Mouse (Mus musculus): ENCODE measurements around the gene Pdhb.

Gene Pdhb

DNA sequence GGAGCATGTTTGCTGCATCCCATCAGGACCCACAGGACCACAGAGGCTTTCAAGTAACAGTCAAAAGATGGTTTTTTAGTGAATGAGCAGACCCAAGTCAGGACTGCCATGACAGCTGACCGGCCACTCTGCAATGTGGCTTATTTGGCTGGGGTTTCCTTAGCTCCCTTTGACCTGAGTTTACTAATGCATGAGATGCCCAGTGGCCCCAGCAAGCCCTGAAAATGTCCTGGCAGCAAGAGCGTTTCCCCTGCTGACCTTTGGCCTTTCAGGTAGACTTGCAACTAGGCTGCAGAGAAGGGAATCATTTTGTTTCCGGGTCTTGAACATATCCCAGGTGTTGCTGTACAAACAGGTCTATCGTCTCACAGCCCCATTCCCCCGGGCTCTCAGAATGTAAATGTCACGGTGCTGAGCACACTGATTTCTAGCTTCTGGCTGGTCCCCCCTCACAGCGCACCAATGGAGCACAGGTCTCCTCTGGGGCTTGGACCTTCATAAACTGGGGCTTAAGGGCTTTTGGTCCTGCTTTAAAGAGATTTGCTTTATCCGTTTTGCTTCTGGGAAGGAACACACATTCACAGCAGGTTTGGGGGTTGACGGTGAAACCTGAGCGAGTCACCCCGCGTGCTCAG is 18.6 kb upstream of the Pdhb start:
- in situ Hi-C loops (cut with MboI, MseI), result no loop called here

DNA sequence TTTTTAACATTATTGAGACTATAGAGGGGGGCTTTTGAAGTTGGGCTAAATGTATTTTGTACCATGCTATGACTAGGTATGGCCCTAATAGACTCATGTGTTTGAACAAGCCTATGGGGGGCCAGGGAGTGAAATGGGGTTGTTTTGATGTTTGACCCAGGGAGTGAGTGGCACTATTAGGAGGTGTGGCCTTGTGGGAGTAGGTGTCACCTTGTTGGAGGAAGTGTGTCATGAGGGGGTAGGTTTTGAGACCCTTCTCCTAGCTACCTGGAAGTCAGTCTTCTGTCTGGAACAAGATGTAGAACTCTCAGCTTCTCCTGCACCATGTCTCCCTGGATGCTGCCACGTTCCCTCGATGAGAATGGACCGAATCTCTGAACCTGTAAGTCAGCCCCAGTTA is 17.7 kb upstream of the Pdhb start:
- in situ Hi-C loops (cut with MboI, MseI), result no loop called here

DNA sequence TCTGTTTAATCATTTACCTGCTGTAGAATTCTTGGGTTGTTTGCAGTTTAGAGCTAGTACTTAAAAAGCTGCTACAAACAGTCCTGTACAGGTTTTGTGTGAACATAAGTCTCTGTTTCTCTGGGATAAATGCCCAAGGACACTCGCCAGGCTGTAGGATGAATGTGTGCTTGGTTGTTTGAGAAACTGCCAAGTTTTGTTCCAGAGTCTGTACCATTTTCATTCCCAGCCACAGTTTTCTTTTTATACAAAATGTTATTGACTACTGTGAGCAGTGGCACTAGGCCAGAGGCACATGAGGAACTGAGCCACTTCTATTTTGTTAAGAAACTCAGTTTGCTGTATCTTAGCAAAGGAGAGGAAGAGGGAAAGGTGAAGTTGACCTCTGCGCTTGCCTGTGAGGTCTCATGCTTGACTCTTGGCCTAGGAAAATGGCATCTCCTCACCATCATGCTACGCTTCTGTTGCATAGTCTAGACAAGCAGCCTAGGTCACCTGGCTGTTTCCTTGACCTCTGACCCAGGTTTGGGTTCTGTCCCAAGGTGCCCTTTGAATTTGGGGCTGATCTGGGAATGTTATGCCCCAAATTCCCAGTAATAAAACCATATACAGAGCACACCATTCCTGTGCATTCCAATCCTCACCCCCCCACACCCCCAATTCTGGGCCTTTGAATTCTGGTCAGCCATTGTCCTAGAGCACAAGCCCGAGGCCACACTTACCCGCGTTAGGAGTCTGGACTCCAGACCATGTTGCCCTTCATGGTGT is 13.6 kb upstream of the Pdhb start:
- in situ Hi-C loops (cut with MboI, MseI), result no loop called here

DNA sequence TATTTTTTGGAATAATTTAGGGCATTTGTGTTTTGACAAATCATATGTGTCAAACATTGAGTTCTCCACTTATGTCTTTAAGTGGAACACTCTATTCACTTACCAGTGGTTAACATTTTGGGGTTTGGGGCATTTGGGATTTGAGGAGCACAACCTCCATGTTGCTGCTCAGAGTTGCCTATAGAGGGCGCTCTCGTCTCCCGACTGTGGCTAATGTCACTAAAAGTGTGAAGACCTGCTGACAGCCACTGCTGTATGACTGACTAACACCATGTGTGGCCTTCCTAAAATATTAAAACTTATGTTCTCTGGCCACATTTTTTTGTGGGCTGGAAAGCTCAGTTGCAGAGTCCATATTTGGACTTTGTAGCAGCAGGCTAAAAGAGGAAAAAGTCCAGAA is 10.5 kb upstream of the Pdhb start:
- in situ Hi-C loops (cut with MboI, MseI), result no loop called here

DNA sequence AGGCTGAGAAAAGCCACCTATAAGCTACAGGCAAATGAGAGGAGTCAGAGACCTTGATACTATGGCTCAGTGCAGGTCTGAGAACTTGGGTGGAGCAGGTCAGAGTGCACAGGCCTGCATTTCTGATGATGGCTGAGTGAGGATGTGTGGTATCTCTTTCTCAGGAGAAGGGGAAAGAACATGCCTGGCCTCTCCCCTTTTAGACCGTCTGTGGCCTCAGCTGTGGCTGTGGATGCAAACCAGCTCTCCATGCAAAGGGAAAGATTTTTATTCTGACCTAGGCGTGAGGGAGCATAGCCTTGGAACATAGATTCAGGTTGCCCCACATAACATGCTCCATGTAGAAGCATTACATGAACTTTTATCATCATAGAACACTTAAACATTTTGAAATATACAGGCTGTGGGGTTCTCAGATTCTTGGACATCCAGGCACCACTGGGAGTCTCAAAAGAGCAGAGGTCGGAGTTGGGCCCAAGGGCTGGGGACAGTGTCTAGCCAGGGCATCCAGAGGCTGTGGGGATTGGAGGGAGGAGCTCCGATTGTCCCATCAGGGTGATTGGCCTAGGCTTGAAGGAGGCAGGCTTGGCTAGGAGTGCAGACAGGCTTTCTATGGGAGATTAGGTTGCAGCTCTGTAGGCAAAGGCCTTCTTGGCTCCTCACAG is 7.7 kb upstream of the Pdhb start:
- in situ Hi-C loops (cut with MboI, MseI), result no loop called here

DNA sequence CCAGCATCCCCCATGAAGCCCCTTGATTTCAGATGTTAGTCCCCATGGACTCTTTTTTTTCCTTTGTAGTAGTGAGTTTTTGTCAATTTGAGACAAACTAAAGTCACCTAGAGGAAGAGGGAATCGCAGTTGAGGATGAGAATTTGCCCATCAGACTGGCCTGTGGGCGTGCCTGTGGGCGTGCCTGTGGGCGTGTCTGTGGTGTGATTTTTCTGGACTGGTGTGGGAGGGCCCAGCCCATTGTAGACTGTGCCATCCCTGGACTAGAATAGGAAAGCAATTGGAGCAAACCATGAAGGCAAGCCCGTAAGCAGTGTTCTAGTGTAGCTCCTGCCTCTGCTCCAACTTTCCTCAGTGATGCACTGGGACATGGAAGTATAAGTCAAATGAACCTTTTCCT is 3.4 kb upstream of the Pdhb start:
- in situ Hi-C loops (cut with MboI, MseI), result no loop called here

DNA sequence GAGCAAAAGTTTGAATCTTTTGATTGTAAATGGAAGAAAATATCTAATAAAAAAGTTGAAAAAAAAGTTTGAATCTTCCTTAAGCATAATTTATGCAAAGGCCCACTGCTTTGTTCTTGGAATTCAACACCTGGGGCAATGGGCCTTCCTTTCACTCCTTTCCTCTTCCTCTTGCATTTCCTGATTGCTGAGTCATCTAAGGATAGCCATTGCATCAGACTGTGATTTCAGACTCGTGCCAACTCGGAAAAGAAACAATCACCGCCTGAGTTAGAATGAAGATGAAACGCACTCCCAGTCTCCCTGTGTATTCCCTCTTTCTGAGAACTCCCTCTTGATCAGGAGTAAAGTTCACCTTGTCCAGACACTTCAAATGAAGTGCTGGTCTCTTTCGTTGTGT is 1.8 kb upstream of the Pdhb start:
- in situ Hi-C loops (cut with MboI, MseI), result loop anchor here (5.0 kb wide), 1 partner anchor 77 kb away; the partner anchor contains the start of gene Pxk

DNA sequence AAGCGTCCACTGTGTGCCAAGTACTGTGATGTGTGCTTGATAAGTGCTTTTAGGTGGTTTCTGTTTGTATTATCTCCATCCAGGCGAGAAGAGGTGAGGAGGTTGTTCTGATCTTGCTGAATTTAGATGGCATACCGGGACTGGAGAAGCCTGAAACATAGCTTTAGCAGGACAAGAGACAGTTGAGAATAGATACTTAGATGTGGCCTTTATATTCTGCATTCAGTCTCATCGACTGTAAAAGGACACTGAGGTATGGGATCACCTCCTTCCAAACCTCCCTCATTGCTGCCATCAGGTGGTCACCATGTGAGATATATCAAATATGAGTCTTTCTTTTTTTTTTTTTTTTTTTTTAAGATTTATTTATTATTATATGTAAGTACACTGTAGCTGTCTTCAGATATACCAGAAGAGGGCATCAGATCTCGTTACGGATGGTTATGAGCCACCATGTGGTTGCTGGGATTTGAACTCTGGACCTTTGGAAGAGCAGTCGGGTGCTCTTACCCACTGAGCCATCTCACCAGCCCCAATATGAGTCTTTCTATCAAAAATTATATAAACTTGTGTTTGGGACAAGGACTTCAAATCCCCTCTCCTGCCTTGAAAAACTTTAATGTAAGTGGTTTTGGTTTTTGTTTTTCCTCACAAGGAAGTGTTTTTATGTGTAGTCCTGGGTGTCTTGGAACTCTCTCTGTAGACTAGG is 871 bp upstream of the Pdhb start:
- in situ Hi-C loops (cut with MboI, MseI), result loop anchor here (5.0 kb wide), 1 partner anchor 76 kb away; the partner anchor contains the start of gene Pxk

DNA sequence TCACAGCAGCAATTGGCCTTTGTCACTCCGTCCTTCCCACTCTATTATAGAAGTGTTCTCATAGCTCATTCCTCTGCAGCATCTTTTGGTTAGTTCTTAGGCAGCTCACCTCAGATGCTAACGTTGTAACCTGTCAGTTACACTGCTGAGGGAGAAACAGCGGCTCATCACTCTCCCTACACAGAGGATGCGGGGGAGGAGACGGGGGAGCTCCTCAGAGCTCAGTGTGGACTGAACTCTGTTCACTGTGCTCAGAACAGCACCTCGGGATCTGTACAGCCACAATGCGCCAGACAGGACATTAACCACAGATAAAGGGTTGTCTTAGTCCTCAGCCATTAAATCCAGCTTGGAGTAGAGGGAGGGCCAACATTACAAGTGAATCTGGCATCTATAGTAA is 8.4 kb downstream of the Pdhb start:
- in situ Hi-C loops (cut with MboI, MseI), result no loop called here

DNA sequence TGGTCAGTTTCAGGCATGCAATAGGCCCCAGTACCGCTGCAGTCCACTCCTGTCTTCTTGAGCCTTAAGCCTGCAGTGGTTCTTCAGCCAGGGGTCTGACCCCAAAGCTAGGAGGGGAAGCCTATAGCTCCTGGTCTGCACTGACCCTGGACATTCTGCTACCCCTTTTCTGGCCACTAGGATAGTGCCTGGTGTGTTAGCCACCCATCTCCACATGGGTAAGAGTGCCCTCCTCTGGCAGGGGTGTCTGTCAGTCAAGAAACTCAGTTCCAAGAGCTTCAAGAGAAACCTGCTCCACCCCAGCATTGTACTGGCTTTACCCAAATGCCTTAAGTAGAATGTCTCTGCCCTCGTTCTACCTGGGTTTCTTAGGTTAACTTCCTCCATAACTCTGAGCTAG is 11.0 kb downstream of the Pdhb start:
- in situ Hi-C loops (cut with MboI, MseI), result no loop called here

DNA sequence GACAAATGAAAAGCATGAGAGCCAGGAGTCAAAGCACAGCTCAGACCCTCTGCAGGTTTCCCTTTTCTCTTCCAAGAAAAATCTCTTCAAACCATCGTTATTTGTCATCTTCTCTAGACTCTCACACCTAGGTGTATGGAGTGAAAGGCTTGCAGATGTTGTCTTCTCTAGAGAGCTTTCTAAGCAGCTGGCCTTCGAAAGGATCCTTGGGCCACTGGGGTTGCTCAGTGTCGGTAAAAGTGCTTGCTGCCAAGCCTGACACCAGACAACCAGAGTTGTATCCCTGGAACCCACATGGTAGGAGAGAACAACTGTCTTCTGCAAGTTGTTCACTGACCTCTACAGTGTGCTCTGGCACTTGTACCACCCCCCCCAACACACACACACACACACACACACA is 13.7 kb downstream of the Pdhb start:
- in situ Hi-C loops (cut with MboI, MseI), result no loop called here

DNA sequence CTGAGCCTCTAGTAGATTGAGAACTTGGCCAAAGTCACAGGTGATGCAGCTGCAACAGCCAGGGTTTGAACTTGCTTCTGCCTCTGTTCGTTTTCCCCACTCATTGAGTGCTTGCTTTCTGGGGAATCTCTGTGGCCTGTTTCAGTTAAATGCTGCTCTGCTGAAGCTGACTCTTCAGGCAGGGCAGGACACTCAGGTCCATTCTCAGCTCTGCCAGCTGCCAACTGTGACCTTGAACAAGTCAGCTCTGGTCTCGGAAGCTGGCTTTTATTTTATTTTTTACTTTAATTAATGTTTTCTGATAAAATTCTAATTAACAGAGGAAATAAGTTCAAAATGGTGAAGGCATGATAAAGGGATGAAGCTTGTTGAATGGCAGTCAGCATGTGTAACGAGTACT is 14.1 kb downstream of the Pdhb start:
- in situ Hi-C loops (cut with MboI, MseI), result no loop called here

DNA sequence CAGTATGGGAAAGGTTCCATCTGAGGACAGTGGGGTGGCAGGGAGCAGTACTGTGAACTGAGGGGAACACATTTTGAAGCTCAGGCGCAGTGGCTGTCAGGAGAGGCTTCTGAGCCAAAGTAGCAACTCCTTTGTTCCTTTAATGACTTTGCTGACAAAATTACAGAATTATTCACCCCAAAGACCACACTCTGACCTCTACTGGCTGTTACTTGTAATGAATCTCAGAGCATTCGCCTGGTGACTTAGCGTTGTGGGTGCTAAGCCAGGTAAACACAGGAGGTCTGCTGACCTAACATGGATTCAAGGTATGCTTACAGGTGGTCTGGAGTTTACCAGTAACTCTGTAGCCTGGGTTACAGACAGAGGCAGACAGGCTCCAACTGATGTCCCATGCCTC is 15.9 kb downstream of the Pdhb start:
- in situ Hi-C loops (cut with MboI, MseI), result no loop called here

DNA sequence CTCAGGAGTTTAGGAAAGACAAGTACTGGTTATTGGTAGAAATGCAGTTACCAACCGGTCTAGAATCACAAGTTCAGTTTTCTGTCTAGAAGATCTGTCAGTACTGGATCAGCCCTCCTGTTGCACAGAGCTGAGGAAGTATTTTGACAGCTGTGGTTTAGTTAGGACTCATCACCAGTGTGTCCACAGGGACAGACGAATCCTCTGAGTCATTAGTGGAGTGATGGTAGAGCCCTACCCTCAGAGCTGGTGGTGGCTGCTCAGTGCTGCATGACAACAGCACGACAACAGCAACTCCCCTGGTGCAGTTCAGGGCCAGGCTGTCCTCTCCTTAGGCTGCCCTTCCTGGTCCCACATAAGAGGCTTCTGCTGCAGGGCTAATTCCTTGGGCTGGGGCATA is 18.8 kb downstream of the Pdhb start:
- in situ Hi-C loops (cut with MboI, MseI), result no loop called here

DNA sequence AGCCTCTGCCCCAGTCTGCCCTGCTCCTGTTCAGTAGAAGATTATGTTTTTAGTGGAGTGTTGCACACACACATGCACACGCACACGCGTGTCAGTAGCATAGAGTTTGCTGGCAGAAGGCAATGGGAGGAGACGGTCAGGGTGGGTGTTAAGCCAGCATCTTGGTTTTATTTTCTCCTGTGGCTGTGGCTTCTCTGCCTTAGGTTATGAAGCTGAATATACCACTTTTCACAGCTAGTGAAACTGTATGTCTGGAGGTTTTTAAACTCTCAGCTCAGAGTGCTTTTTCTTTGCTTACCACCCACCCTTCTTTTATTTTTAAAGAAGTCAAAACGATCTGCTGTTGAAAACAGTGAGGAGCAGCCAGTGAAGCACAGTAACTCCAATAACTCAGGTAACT is 21.1 kb downstream of the Pdhb start:
- in situ Hi-C loops (cut with MboI, MseI), result no loop called here

DNA sequence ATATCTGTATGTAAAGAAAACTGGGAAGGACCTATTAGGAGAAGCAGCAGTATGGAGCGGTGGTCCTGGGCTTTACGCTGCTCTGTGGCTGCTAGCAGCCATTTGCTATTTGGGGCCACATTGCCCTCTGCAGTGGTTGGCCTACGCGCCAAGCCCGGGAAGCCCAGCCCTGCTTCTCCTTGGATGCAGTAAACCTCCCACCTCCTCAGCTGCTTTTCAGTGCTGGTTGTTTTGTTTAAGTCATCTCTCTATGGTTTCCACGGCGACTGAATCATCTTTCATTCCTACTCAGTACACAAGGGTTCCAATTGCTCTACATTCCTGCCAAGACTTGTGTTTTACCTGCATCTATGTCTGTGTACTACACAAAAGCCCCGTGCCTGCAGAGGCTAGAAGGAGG is 24.0 kb downstream of the Pdhb start:
- in situ Hi-C loops (cut with MboI, MseI), result no loop called here

DNA sequence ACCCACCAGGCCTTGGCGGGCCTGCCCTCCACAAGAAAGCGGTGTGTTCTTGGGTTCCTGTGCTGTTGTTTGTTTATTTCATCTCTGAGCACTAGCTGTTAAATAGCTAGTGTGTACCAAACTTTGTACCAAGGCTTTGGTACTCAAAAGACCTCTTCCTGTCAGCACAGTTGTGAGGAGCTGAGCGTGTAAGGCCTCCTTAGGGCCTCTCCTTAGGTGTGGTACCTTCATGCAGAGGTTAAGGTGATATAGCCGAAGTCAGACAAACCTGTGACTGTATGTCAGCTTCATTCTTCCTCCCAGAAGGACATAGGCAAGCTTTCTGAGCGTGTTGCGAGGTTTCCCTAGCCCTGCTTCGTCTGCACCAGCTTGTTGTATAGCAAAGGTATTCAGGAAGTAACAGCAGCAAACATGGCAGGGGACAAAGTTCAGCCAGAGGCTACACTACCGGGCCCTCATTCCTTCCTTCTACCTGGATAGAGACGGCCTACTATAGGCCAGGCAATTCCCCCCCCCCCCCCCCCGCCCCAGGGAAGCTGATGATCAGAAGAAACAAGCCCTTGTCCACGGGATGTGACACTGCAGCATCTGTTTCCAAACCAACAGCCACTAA is 26.1 kb downstream of the Pdhb start:
- in situ Hi-C loops (cut with MboI, MseI), result no loop called here

DNA sequence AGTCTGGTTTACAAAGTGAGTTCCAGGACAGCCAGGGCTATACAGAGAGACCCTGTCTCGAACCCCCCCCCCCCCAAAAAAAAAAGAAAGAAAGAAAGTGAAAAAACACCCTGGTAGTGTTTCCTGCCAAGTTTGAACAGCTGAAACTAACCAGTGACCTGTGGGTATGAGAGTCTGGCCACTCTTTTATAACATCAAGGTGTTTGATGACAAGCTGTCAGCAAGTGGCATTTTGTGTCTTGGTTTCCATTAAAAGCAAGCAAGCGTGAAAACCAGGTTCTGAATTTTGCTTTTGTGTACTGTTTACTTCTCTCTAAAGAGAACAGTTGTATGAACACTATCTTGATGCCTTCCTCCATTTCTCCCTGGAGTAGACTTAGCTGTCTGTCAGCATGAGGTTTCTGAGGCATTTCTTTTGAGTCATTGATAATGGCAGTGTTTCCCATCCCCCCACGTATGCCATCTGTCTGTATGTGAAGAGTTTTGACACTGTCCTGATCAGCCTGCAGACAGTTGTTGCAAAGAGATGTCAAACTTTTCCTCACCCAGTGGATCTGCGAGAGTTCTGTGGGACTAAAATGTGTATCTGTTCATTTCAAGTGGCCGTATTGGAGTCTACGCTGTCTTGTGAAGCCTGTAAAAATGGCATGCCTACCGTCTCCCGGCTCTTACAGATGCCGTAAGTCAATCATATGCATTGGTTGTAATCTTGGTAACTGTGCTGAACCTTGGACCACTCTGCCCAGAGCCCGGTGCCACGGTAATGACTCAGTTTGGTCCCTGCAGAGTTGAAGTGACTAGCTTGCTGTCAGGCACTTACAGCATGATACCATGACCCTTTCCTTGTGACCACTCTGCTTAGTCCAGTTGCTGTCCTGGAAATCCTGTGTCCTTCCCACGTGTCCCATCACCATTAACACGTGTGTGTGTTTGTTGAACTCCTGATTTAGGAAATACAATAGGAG is 26.9 kb downstream of the Pdhb start:
- in situ Hi-C loops (cut with MboI, MseI), result no loop called here

DNA sequence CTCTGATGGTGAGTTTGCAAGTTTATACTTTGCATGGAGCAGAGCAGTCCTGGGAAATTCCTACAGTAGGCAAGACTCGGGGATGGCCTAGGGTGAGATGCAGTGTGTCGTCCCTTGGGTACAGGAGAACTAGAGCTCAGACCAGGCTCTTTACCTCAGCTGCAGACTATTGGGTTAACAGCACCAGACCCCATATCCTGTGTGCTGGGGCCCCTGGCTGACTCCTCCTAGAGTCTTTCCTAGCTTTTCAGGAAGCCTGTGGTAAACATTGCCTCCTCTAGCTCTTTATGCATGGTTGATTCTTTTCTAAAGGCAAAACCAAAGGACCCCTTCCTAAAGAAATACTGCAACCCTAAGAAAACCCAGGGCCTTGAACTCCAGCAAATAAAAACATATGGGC is 31.7 kb downstream of the Pdhb start:
- in situ Hi-C loops (cut with MboI, MseI), result no loop called here
